Mouse (Mus musculus): Measurements from ENCODE around the gene Stx1b. TPM values are rescaled to one million over a fixed set of nuclear protein-coding genes. Genes with fewer than 3 reads are reported as not detected.

The Stx1b gene
- total and polyA plus RNA-seq, 3 experiments, result 0.77 to 3.8 (median 1.1) TPM

DNA sequence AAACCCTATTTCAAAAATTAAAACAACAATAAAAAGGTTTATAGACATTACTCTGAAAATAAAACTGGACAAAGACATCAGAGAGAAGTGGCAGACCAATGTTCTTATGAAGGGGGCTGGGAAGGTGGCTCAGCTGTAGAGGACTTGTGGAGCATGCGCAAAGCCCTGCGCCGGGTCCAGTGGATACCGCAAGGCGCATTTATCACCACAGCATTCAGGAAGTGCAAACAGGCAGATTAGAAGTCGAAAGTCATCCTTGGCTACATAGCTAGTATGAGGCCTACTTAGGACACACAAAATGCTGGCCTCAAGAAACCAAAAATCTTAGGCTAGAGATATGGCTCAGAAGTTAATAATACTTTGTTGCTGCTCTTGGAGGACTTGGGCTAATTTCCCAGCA is 33.9 kb upstream of the Stx1b start:
- H3K9ac ChIP-seq (ENCODE audit: low read depth, low read length), result no peak overlapping the region
- 81% methylated on average over 6 of the region's 6 CpGs for WGBS

GRCm38 (mm10) chr7:127850906-127851305 is 26.6 kb upstream of the Stx1b start:
- Histone ChIP-seq H3K36me3 (ENCODE audit: control insufficient read depth, insufficient read depth, low read length) (no peaks in the 10 kb centered on the region), H3K4me1 (ENCODE audit: control insufficient read depth, insufficient read depth, low read length) (no peaks in the 10 kb centered on the region; the same call in 1 of the 2 replicates), H3K27me3 (ENCODE audit: control insufficient read depth, insufficient read depth, low read length) (no peaks in the 10 kb centered on the region), H3K27ac (no peak overlapping the region; the same call in 1 of the 2 replicates), H3K9ac (ENCODE audit: low read depth, low read length) (no peak overlapping the region), H3K4me3 (no peak overlapping the region), H3K79me2 (replicated peaks; ENCODE audit: control insufficient read depth, insufficient read depth, low read length) (no peaks in the 10 kb centered on the region)
- peak in 1 of 2 experiments; percentile 17 for DNase-seq
- 45% methylated on average over 5 of the region's 5 CpGs for WGBS
- intact Hi-C loops (cut with DNase I), result no loop called here
- no peak for TF ChIP-seq EP300 (IDR thresholded peaks at IDR 0.05; ENCODE audit: insufficient read depth, low read depth, low read length)
- no peak for TF ChIP-seq CTCF (IDR thresholded peaks at IDR 0.05)
- no peak for TF ChIP-seq POLR2A (IDR thresholded peaks at IDR 0.05; ENCODE audit: insufficient read depth, low read depth, low read length)

More for the DNA sequence above, 33.9 kb upstream of the Stx1b start:
- intact Hi-C loops (cut with DNase I), result no loop called here
- Histone ChIP-seq H3K79me2 (replicated peaks; ENCODE audit: control insufficient read depth, insufficient read depth, low read length) (no peaks in the 10 kb centered on the region), H3K27me3 (ENCODE audit: control insufficient read depth, insufficient read depth, low read length) (no peaks in the 10 kb centered on the region), H3K4me3 (no peak overlapping the region), H3K27ac (no peak overlapping the region), H3K36me3 (ENCODE audit: control insufficient read depth, insufficient read depth, low read length) (no peaks in the 10 kb centered on the region), H3K4me1 (ENCODE audit: control insufficient read depth, insufficient read depth, low read length) (no peaks in the 10 kb centered on the region)
- DNase-seq, result no peak
- TF ChIP-seq EP300 (IDR thresholded peaks at IDR 0.05; ENCODE audit: insufficient read depth, low read depth, low read length) (no peak), CTCF (IDR thresholded peaks at IDR 0.05) (no peak), POLR2A (IDR thresholded peaks at IDR 0.05; ENCODE audit: insufficient read depth, low read depth, low read length) (no peak)

DNA sequence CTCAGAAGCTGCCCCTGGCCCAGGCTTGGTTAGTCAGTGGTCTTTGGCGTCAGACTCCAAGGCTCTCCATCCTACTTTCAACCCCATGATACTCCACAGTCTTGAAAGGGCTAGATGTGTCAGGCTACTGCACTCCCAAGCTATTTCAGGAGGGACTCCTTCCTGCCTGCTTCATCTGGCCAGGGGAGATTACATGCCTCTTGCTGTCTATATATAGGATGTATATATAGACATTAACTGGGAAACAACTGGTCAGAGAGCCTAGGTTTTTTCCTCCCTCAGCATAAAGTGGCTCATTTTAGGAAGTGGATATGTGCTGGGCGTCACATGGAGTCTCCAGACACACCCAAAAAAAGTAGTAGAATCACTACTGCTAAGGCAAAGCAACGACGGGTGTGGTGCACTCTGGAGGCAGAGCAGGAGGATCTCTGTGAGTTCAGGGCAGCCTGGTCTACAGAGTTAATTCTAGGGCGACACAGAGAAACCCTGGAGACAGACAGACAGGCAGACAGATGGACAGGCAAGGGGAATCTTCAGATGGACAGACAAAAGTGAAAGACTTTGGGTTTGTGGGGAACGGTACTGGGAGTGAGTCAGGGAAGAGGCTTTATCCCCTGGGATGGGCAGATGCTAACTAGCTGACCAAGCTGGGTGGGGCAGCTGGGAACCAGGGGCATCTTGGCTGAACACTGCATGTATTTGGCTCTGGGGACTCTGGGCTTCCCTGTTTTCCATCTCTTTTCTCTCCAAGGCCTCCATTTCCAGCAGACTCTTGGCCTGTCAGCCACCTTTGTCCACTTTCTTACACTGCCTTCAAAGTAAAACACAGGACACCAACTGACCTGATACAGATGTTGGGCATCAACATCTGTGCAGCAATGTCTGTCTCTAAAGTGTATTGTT is 25.9 kb upstream of the Stx1b start:
- intact Hi-C loops (cut with DNase I), result no loop called here

DNA sequence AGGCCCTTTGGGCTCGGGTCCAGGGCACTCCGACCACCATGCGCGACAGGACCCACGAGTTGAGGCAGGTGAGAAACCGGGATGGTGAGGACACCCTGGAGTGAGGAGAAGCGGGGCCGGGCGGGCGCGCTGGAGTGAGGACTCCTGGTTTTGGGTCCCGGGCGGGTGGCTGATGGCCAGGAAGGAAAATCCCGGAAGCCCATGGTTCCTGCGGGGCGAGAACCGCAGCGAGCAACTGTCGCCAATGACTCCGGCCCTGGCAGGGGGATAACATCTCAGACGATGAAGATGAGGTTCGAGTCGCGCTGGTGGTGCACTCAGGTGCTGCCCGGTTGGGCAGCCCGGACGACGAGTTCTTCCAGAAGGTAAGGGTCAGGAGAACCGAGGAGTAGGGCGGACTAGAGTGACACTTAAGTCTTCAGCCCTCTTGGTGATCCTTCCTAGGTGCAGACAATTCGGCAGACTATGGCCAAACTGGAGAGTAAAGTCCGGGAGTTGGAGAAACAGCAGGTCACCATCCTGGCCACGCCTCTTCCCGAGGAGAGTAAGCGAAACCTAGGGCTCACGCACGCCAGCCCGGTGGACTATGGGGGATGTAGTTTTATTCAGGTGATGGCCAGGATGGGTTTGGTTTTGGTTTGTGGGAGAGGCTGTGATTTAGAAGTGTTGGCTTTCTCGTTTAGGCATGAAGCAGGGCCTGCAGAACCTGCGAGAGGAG is 17.8 kb upstream of the Stx1b start:
- intact Hi-C loops (cut with DNase I), result loop anchor here (1.0 kb wide), 2 partner anchors 27 to 33 kb away; no protein-coding TSS in a partner anchor
- WGBS, result under 1% methylated on average over 40 of the region's 40 CpGs

More for the DNA sequence above, 25.9 kb upstream of the Stx1b start:
- no peak for TF ChIP-seq EP300 (IDR thresholded peaks at IDR 0.05; ENCODE audit: insufficient read depth, low read depth, low read length)
- TF ChIP-seq POLR2A (IDR thresholded peaks at IDR 0.05; ENCODE audit: insufficient read depth, low read depth, low read length), result 0 out of 2 replicates have a peak, but pooled peaks have one; percentile 15
- Histone ChIP-seq H3K79me2 (replicated peaks; ENCODE audit: control insufficient read depth, insufficient read depth, low read length) (no peaks in the 10 kb centered on the region), H3K9ac (ENCODE audit: low read depth, low read length) (no peak overlapping the region), H3K4me1 (ENCODE audit: control insufficient read depth, insufficient read depth, low read length) (no peaks in the 10 kb centered on the region; the same call in 1 of the 2 replicates), H3K36me3 (ENCODE audit: control insufficient read depth, insufficient read depth, low read length) (no peaks in the 10 kb centered on the region), H3K4me3 (no peak overlapping the region), H3K27me3 (ENCODE audit: control insufficient read depth, insufficient read depth, low read length) (no peaks in the 10 kb centered on the region), H3K27ac (no peak overlapping the region; the same call in 1 of the 2 replicates)
- 56% methylated on average over 6 of the region's 6 CpGs for WGBS
- no peak for DNase-seq

GRCm38 (mm10) chr7:127841340-127842000 is 17.1 kb upstream of the Stx1b start:
- intact Hi-C loops (cut with DNase I), result loop anchor here (1.0 kb wide), 1 partner anchor 41 kb away; the partner anchor contains the start of gene Hsd3b7
- 1% methylated on average over 46 of the region's 46 CpGs for WGBS

More for the DNA sequence above, 17.8 kb upstream of the Stx1b start:
- Histone ChIP-seq H3K36me3 (ENCODE audit: control insufficient read depth, insufficient read depth, low read length) (peaks cover 3% of the 10 kb centered on the region), H3K4me3 (peak overlapping the region; percentile 74), H3K79me2 (replicated peaks; ENCODE audit: control insufficient read depth, insufficient read depth, low read length) (no peaks in the 10 kb centered on the region), H3K27me3 (ENCODE audit: control insufficient read depth, insufficient read depth, low read length) (no peaks in the 10 kb centered on the region), H3K9ac (ENCODE audit: low read depth, low read length) (peak overlapping the region; percentile 76), H3K27ac (peak overlapping the region; percentile 87), H3K4me1 (ENCODE audit: control insufficient read depth, insufficient read depth, low read length) (peaks cover 2% of the 10 kb centered on the region; the same call in 1 of the 2 replicates)
- TF ChIP-seq CTCF (IDR thresholded peaks at IDR 0.05) (no peak), POLR2A (IDR thresholded peaks at IDR 0.05; ENCODE audit: insufficient read depth, low read depth, low read length) (peak; percentile 97), EP300 (IDR thresholded peaks at IDR 0.05; ENCODE audit: insufficient read depth, low read depth, low read length) (no peak; the same call in 1 of the 2 replicates)
- DNase-seq, result peak; percentile 82 to 87

More at GRCm38 (mm10) chr7:127841340-127842000, 17.1 kb upstream of the Stx1b start:
- DNase-seq, result peak; percentile 95 to 96
- peaks cover 3% of the 10 kb centered on the region for H3K36me3 ChIP-seq (ENCODE audit: control insufficient read depth, insufficient read depth, low read length)
- H3K4me1 ChIP-seq (ENCODE audit: control insufficient read depth, insufficient read depth, low read length), result peaks cover 2% of the 10 kb centered on the region; the same call in 1 of the 2 replicates
- H3K4me3 ChIP-seq, result peak overlapping the region; percentile 74
- TF ChIP-seq POLR2A (IDR thresholded peaks at IDR 0.05; ENCODE audit: insufficient read depth, low read depth, low read length), result peak; percentile 85
- TF ChIP-seq CTCF (IDR thresholded peaks at IDR 0.05), result no peak
- peak; percentile 40 for TF ChIP-seq EP300 (IDR thresholded peaks at IDR 0.05; ENCODE audit: insufficient read depth, low read depth, low read length)
- H3K9ac ChIP-seq (ENCODE audit: low read depth, low read length), result peak overlapping the region; percentile 76
- no peaks in the 10 kb centered on the region for H3K27me3 ChIP-seq (ENCODE audit: control insufficient read depth, insufficient read depth, low read length)
- H3K27ac ChIP-seq, result peak overlapping the region; percentile 87
- H3K79me2 ChIP-seq (replicated peaks; ENCODE audit: control insufficient read depth, insufficient read depth, low read length), result no peaks in the 10 kb centered on the region

Data from heart, adult 2 months (tissue).